Mouse (Mus musculus): Measurements from ENCODE around the gene Kif5c. TPM values are rescaled to one million over a fixed set of nuclear protein-coding genes. Genes with fewer than 3 reads are reported as not detected.

Gene Kif5c
- polyA plus RNA-seq, 1 experiment from 2014 or later = 11.3 TPM

- no peaks in the 10 kb centered on the region for H3K9me3 ChIP-seq (ENCODE audit: control insufficient read depth, low read length)
- ATAC-seq (replicated peaks; ENCODE audit: low FRiP score, low TSS enrichment, low read depth) (no peak), DNase-seq (ENCODE audit: low spot score) (no peak)
- H3K4me1 ChIP-seq (replicated peaks; ENCODE audit: control insufficient read depth, insufficient read depth, low read length) = no peaks in the 10 kb centered on the region
- 71% methylated on average over 5 of the region's 5 CpGs for WGBS
- no peak overlapping the region for H3K4me3 ChIP-seq (ENCODE audit: low read depth, low read length)
- no peak overlapping the region for H3K9ac ChIP-seq (ENCODE audit: low read length)
- no peak overlapping the region for H3K4me2 ChIP-seq (ENCODE audit: low read length)
- no peak overlapping the region for H3K27ac ChIP-seq (ENCODE audit: low read depth)
- no peaks in the 10 kb centered on the region for H3K27me3 ChIP-seq (replicated peaks; ENCODE audit: control insufficient read depth, insufficient read depth, low read length)
- no peaks in the 10 kb centered on the region for H3K36me3 ChIP-seq (ENCODE audit: control insufficient read depth, insufficient read depth, low read length)
Measured at GRCm38 (mm10) chr2:49582546-49582945, 36.6 kb upstream of the Kif5c start.

DNA sequence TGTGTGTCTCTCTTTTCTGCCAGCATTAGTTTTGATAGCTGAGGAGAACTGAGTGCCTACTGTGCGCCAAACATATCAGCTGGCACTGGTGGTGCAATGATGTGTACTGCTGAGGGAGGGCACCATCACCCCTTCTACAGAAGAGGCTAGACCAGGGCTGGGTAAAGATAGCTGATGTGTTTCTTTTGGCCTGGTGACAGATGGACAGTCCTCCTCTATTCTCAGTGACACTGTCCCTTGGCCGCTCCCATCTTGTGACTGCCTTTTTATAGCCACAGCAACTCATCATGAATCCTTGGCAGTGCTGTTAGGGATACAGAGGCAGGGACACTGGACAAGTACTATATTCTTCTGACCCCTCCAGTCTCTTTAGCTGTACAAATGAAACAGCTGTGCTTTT, 35.8 kb upstream of the Kif5c start:
- H3K4me1 ChIP-seq (replicated peaks; ENCODE audit: control insufficient read depth, insufficient read depth, low read length) = no peaks in the 10 kb centered on the region
- no peaks in the 10 kb centered on the region for H3K9me3 ChIP-seq (ENCODE audit: control insufficient read depth, low read length)
- H3K4me3 ChIP-seq (ENCODE audit: low read depth, low read length) = no peak overlapping the region
- 82% methylated on average over 2 of the region's 2 CpGs for WGBS
- no peak for ATAC-seq (replicated peaks; ENCODE audit: low FRiP score, low TSS enrichment, low read depth)
- H3K36me3 ChIP-seq (ENCODE audit: control insufficient read depth, insufficient read depth, low read length) = no peaks in the 10 kb centered on the region
- H3K27me3 ChIP-seq (replicated peaks; ENCODE audit: control insufficient read depth, insufficient read depth, low read length) = no peaks in the 10 kb centered on the region
- H3K4me2 ChIP-seq (ENCODE audit: low read length) = no peak overlapping the region
- no peak overlapping the region for H3K9ac ChIP-seq (ENCODE audit: low read length)
- no peak overlapping the region for H3K27ac ChIP-seq (ENCODE audit: low read depth)
- no peak for DNase-seq (ENCODE audit: low spot score)

- Histone ChIP-seq H3K9me3 (ENCODE audit: control insufficient read depth, low read length) (no peaks in the 10 kb centered on the region), H3K36me3 (ENCODE audit: control insufficient read depth, insufficient read depth, low read length) (no peaks in the 10 kb centered on the region), H3K27me3 (replicated peaks; ENCODE audit: control insufficient read depth, insufficient read depth, low read length) (no peaks in the 10 kb centered on the region), H3K27ac (ENCODE audit: low read depth) (no peak overlapping the region), H3K4me3 (ENCODE audit: low read depth, low read length) (no peak overlapping the region), H3K9ac (ENCODE audit: low read length) (no peak overlapping the region), H3K4me1 (replicated peaks; ENCODE audit: control insufficient read depth, insufficient read depth, low read length) (no peaks in the 10 kb centered on the region), H3K4me2 (ENCODE audit: low read length) (no peak overlapping the region)
- ATAC-seq (replicated peaks; ENCODE audit: low FRiP score, low TSS enrichment, low read depth) (no peak), DNase-seq (ENCODE audit: low spot score) (no peak)
- 60% methylated on average over 5 of the region's 5 CpGs for WGBS
Measured at GRCm38 (mm10) chr2:49590450-49590849, 28.6 kb upstream of the Kif5c start.

DNA sequence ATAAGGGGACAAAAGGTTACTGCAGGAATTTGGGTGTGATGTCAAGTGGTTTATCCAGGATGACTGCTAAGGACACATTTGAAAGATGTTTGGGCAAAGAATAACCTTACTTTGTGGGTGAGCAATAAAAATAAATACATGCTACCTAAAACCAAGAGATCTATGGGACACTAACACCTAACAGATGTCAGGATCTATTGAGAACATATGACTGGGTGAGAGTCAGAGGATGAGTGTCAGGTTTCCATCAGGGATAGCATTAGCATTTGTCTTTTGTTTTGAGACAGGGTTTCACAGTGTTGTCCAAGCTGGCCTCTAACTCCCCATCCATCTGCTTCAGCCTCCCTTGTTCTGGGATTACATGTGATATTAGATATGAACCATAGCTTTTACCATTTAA, 26.2 kb upstream of the Kif5c start:
- Histone ChIP-seq H3K27ac (ENCODE audit: low read depth) (no peak overlapping the region), H3K9ac (ENCODE audit: low read length) (no peak overlapping the region), H3K9me3 (ENCODE audit: control insufficient read depth, low read length) (no peaks in the 10 kb centered on the region), H3K4me1 (replicated peaks; ENCODE audit: control insufficient read depth, insufficient read depth, low read length) (no peaks in the 10 kb centered on the region), H3K4me2 (ENCODE audit: low read length) (no peak overlapping the region), H3K27me3 (replicated peaks; ENCODE audit: control insufficient read depth, insufficient read depth, low read length) (no peaks in the 10 kb centered on the region), H3K36me3 (ENCODE audit: control insufficient read depth, insufficient read depth, low read length) (no peaks in the 10 kb centered on the region), H3K4me3 (ENCODE audit: low read depth, low read length) (no peak overlapping the region)
- ATAC-seq (replicated peaks; ENCODE audit: low FRiP score, low TSS enrichment, low read depth) (no peak), DNase-seq (ENCODE audit: low spot score) (no peak)

- H3K36me3 ChIP-seq (ENCODE audit: control insufficient read depth, insufficient read depth, low read length) = no peaks in the 10 kb centered on the region
- no peaks in the 10 kb centered on the region for H3K4me1 ChIP-seq (replicated peaks; ENCODE audit: control insufficient read depth, insufficient read depth, low read length)
- H3K4me3 ChIP-seq (ENCODE audit: low read depth, low read length) = no peak overlapping the region
- no peaks in the 10 kb centered on the region for H3K9me3 ChIP-seq (ENCODE audit: control insufficient read depth, low read length)
- no peak overlapping the region for H3K9ac ChIP-seq (ENCODE audit: low read length)
- no peaks in the 10 kb centered on the region for H3K27me3 ChIP-seq (replicated peaks; ENCODE audit: control insufficient read depth, insufficient read depth, low read length)
- DNase-seq (ENCODE audit: low spot score) (no peak), ATAC-seq (replicated peaks; ENCODE audit: low FRiP score, low TSS enrichment, low read depth) (no peak)
- no peak overlapping the region for H3K4me2 ChIP-seq (ENCODE audit: low read length)
- H3K27ac ChIP-seq (ENCODE audit: low read depth) = no peak overlapping the region
- WGBS = 89% methylated on average over 7 of the region's 7 CpGs
Measured at GRCm38 (mm10) chr2:49594886-49595285, 24.2 kb upstream of the Kif5c start.

- ATAC-seq (replicated peaks; ENCODE audit: low FRiP score, low TSS enrichment, low read depth) (no peak), DNase-seq (ENCODE audit: low spot score) (no peak)
- no peak overlapping the region for H3K4me3 ChIP-seq (ENCODE audit: low read depth, low read length)
- no peaks in the 10 kb centered on the region for H3K36me3 ChIP-seq (ENCODE audit: control insufficient read depth, insufficient read depth, low read length)
- no peaks in the 10 kb centered on the region for H3K27me3 ChIP-seq (replicated peaks; ENCODE audit: control insufficient read depth, insufficient read depth, low read length)
- no peak overlapping the region for H3K9ac ChIP-seq (ENCODE audit: low read length)
- WGBS = 75% methylated on average over 3 of the region's 3 CpGs
- no peaks in the 10 kb centered on the region for H3K9me3 ChIP-seq (ENCODE audit: control insufficient read depth, low read length)
- no peak overlapping the region for H3K4me2 ChIP-seq (ENCODE audit: low read length)
- H3K27ac ChIP-seq (ENCODE audit: low read depth) = no peak overlapping the region
- no peaks in the 10 kb centered on the region for H3K4me1 ChIP-seq (replicated peaks; ENCODE audit: control insufficient read depth, insufficient read depth, low read length)
Measured at GRCm38 (mm10) chr2:49596318-49596717, 22.8 kb upstream of the Kif5c start.

- H3K36me3 ChIP-seq (ENCODE audit: control insufficient read depth, insufficient read depth, low read length) = no peaks in the 10 kb centered on the region
- H3K9me3 ChIP-seq (ENCODE audit: control insufficient read depth, low read length) = no peaks in the 10 kb centered on the region
- 61% methylated on average over 7 of the region's 7 CpGs for WGBS
- H3K27ac ChIP-seq (ENCODE audit: low read depth) = no peak overlapping the region
- no peaks in the 10 kb centered on the region for H3K4me1 ChIP-seq (replicated peaks; ENCODE audit: control insufficient read depth, insufficient read depth, low read length)
- ATAC-seq (replicated peaks; ENCODE audit: low FRiP score, low TSS enrichment, low read depth) = no peak
- H3K9ac ChIP-seq (ENCODE audit: low read length) = no peak overlapping the region
- DNase-seq (ENCODE audit: low spot score) = no peak
- no peak overlapping the region for H3K4me2 ChIP-seq (ENCODE audit: low read length)
- H3K4me3 ChIP-seq (ENCODE audit: low read depth, low read length) = no peak overlapping the region
- no peaks in the 10 kb centered on the region for H3K27me3 ChIP-seq (replicated peaks; ENCODE audit: control insufficient read depth, insufficient read depth, low read length)
Measured at GRCm38 (mm10) chr2:49600021-49600681, 18.9 kb upstream of the Kif5c start.

GRCm38 (mm10) chr2:49602791-49603349, 16.2 kb upstream of the Kif5c start:
- no peaks in the 10 kb centered on the region for H3K9me3 ChIP-seq (ENCODE audit: control insufficient read depth, low read length)
- H3K27ac ChIP-seq (ENCODE audit: low read depth) = no peak overlapping the region
- H3K4me2 ChIP-seq (ENCODE audit: low read length) = no peak overlapping the region
- H3K36me3 ChIP-seq (ENCODE audit: control insufficient read depth, insufficient read depth, low read length) = no peaks in the 10 kb centered on the region
- H3K4me3 ChIP-seq (ENCODE audit: low read depth, low read length) = no peak overlapping the region
- DNase-seq (ENCODE audit: low spot score) (no peak), ATAC-seq (replicated peaks; ENCODE audit: low FRiP score, low TSS enrichment, low read depth) (no peak)
- no peak overlapping the region for H3K9ac ChIP-seq (ENCODE audit: low read length)
- 93% methylated on average over 4 of the region's 4 CpGs for WGBS
- H3K27me3 ChIP-seq (replicated peaks; ENCODE audit: control insufficient read depth, insufficient read depth, low read length) = no peaks in the 10 kb centered on the region
- H3K4me1 ChIP-seq (replicated peaks; ENCODE audit: control insufficient read depth, insufficient read depth, low read length) = no peaks in the 10 kb centered on the region

DNA sequence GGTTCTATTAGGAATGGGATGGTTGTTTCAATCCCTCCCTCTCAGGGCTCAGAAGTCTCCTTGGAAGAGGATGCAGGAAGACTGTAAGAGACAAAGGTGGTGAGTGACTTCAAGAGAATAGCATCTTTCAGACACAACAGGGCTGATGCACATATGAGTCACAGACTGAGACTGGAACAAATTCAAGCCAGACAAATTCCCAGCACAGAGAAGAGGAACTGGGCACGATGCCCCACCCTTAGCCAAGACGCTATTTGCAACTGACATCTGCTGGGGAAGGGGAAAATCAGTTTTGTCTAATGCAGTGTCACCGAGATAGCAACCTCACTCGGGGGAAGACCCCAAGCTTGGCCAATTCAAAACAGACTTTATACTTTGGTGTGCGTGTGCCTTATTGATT, 9.5 kb upstream of the Kif5c start:
- Histone ChIP-seq H3K9ac (ENCODE audit: low read length) (no peak overlapping the region), H3K36me3 (ENCODE audit: control insufficient read depth, insufficient read depth, low read length) (no peaks in the 10 kb centered on the region), H3K4me3 (ENCODE audit: low read depth, low read length) (no peak overlapping the region), H3K27me3 (replicated peaks; ENCODE audit: control insufficient read depth, insufficient read depth, low read length) (no peaks in the 10 kb centered on the region), H3K4me1 (replicated peaks; ENCODE audit: control insufficient read depth, insufficient read depth, low read length) (no peaks in the 10 kb centered on the region), H3K27ac (ENCODE audit: low read depth) (no peak overlapping the region), H3K4me2 (ENCODE audit: low read length) (no peak overlapping the region), H3K9me3 (ENCODE audit: control insufficient read depth, low read length) (no peaks in the 10 kb centered on the region)
- 81% methylated on average over 5 of the region's 5 CpGs for WGBS
- ATAC-seq (replicated peaks; ENCODE audit: low FRiP score, low TSS enrichment, low read depth) (no peak), DNase-seq (ENCODE audit: low spot score) (no peak)

Measured in intestine, embryonic 14.5 days (tissue).